Mouse (Mus musculus) thymus, adult 2 months (tissue): Measurements from ENCODE around the gene Gabrg3.

ENCODE experiments used
- CTCF ChIP-seq: fragments of 200-500 bp; IDR thresholded peaks from 2 replicates; pipeline ENCODE4 v1.5.1; 2012; ENCODE audit warnings: mild to moderate bottlenecking, control low read depth, low read length, moderate library complexity, borderline replicate concordance; ENCODE audit not compliant: control insufficient read depth, poor library complexity, insufficient read depth; ENCODE audit errors: extremely low read depth
- POLR2A ChIP-seq: fragments of 200-500 bp; IDR thresholded peaks from 2 replicates; pipeline ENCODE4 v1.6.1; 2012; ENCODE audit warnings: mild to moderate bottlenecking, low read length, control low read depth, moderate library complexity; ENCODE audit not compliant: control insufficient read depth, poor library complexity, insufficient read depth; ENCODE audit errors: extremely low read depth

DNA sequence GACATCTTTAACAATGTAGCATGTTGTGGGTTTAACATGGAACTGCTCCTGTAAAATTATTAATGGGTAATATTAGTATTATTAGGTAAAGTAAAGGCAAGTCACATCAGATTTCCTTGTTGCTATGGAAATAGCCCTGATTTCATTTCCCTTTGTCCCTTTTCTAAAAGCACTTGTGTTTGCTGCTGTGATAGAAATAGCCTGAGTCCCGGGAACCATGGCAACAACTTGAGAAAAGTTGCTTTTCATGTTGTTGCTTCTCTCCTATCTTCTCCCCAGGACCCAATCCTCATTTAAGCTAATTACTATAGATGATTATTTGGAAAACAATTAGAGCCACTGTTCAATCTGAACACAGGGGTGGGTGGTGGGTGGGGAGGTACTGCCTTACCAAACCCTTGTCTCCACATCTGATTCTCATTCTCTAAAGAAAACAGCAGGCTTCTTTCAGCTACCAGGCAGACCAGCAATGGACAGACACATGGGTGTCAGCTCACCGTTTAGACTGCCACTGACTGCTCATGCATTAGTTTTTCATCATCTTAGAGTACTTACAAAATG, 349.0 kb downstream of the Gabrg3 start:
- TF ChIP-seq POLR2A (no peak), CTCF (no peak)
